Mouse (Mus musculus) liver, embryonic 14.5 days (tissue): ENCODE data around the gene Mta1.

Source experiments
- CTCF ChIP-seq: IDR thresholded peaks from 2 replicates; pipeline ENCODE4 v1.5.1; 2016; ENCODE audit warnings: antibody characterized with exemption, low read depth, control low read depth
- EP300 ChIP-seq: IDR thresholded peaks from 2 replicates; pipeline ENCODE4 v1.6.1; 2016; ENCODE audit warnings: antibody characterized with exemption, low read depth

DNA sequence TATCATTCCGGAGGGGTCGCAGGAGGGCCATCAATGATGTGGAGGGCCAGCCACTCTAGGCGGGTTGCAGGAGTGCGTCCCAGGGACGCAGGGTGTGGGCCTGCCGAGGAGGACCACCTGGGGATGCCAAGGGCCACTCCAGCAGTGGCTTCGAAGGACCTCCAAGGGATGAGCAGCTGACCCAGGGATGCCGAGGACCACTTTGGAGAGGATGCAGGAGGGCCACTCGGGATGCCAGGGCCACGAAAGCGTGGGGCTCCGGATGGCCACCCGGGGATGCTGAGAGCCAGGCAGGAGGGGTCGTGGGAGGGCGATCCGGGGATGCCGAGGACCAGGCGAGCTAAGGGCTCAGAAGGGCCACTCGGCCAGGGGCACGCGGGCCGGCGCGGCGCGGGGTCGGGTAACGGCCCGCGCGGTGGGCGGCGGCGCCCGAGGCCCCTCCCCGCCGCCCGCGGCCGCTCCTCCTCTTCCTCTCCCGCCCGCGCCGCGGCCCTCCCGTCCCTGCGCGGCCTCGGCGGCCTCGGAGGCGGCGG is at the start of gene Mta1:
- TF ChIP-seq CTCF (no peak), EP300 (no peak)
